Mouse (Mus musculus) hindbrain, embryonic 10.5 days (tissue): Measurements from ENCODE around the gene Megf8. TPM values are rescaled to one million over a fixed set of nuclear protein-coding genes. Genes with fewer than 3 reads are reported as not detected.

Experiments used
- DNase-seq: peaks from one replicate; pipeline ENCODE4 v3.0.0-alpha.2; 2017; ENCODE audit warnings: low spot score
- H3K27ac ChIP-seq: fragments of 300-500 bp; sonication (generic); 2 replicates; pipeline ENCODE4 v1.5.1; 2016; ENCODE audit warnings: mild to moderate bottlenecking, moderate library complexity
- H3K27me3 ChIP-seq: fragments of 300-500 bp; sonication (generic); 2 replicates; pipeline ENCODE4 v1.6.1; 2016; ENCODE audit warnings: mild to moderate bottlenecking; ENCODE audit not compliant: poor library complexity, insufficient read depth, severe bottlenecking
- H3K36me3 ChIP-seq: fragments of 300-500 bp; sonication (generic); 2 replicates; pipeline ENCODE4 v1.6.1; 2016; ENCODE audit warnings: mild to moderate bottlenecking, moderate library complexity
- H3K4me1 ChIP-seq: fragments of 300-500 bp; sonication (generic); replicated peaks from 2 replicates; pipeline ENCODE4 v1.6.1; 2016; ENCODE audit warnings: mild to moderate bottlenecking
- H3K4me3 ChIP-seq: fragments of 300-500 bp; sonication (generic); 2 replicates; pipeline ENCODE4 v1.5.1; 2016; ENCODE audit warnings: mild to moderate bottlenecking, moderate library complexity
- H3K9me3 ChIP-seq: fragments of 300-500 bp; sonication (generic); 2 replicates; pipeline ENCODE4 v1.6.1; 2016; ENCODE audit warnings: mild to moderate bottlenecking, moderate library complexity
- WGBS: fragments of 180-500 bp; shearing (Covaris S2); methylation state at CpG from one replicate; pipeline ENCODE4 v1.1.7; 2016; 5-methylcytosine and 5-hydroxymethylcytosine counted together
- polyA plus RNA-seq: library from polyadenylated mRNA; unstranded; fragments of >200 nt; fragmentation: Nextera tagmentation; extraction: Ambion mirVana; gene quantifications from 2 replicates; pipeline ENCODE4 v1.2.1, GENCODE M21; 2016

The Megf8 gene
- polyA plus RNA-seq, 1 experiment from 2014 or later = 18.2 TPM

- Histone ChIP-seq H3K4me1 (peaks cover 12% of the 10 kb centered on the region), H3K27me3 (peaks cover 20% of the 10 kb centered on the region), H3K27ac (no peak overlapping the region), H3K4me3 (no peak overlapping the region), H3K9me3 (no peaks in the 10 kb centered on the region), H3K36me3 (peaks cover 68% of the 10 kb centered on the region)
- no peak for DNase-seq
- WGBS = 90% methylated on average over 13 of the region's 13 CpGs
These were observed 67.4 kb downstream of the Megf8 start for GRCm38 (mm10) chr7:25384318-25384717.

- Histone ChIP-seq H3K9me3 (no peaks in the 10 kb centered on the region), H3K27ac (no peak overlapping the region), H3K36me3 (peaks cover 68% of the 10 kb centered on the region), H3K27me3 (peaks cover 20% of the 10 kb centered on the region), H3K4me1 (peaks cover 8% of the 10 kb centered on the region), H3K4me3 (no peak overlapping the region)
- no peak for DNase-seq
- 88% methylated on average over 9 of the region's 9 CpGs for WGBS
These were observed 67.9 kb downstream of the Megf8 start for GRCm38 (mm10) chr7:25384818-25385217.

GRCm38 (mm10) chr7:25385259-25385658, 68.3 kb downstream of the Megf8 start:
- WGBS = 93% methylated on average over 12 of the region's 12 CpGs
- Histone ChIP-seq H3K4me1 (peaks cover 8% of the 10 kb centered on the region), H3K27me3 (peaks cover 17% of the 10 kb centered on the region), H3K4me3 (no peak overlapping the region), H3K36me3 (peaks cover 68% of the 10 kb centered on the region), H3K9me3 (no peaks in the 10 kb centered on the region), H3K27ac (no peak overlapping the region; the same call in 1 of the 2 replicates)
- DNase-seq = no peak

GRCm38 (mm10) chr7:25385850-25386555, 69.0 kb downstream of the Megf8 start:
- DNase-seq = no peak
- no peak overlapping the region for H3K4me3 ChIP-seq
- no peaks in the 10 kb centered on the region for H3K9me3 ChIP-seq
- WGBS = 85% methylated on average over 12 of the region's 12 CpGs
- H3K4me1 ChIP-seq = peaks cover 13% of the 10 kb centered on the region
- no peak overlapping the region; the same call in 1 of the 2 replicates for H3K27ac ChIP-seq
- H3K36me3 ChIP-seq = peaks cover 68% of the 10 kb centered on the region
- peaks cover 10% of the 10 kb centered on the region for H3K27me3 ChIP-seq

DNA sequence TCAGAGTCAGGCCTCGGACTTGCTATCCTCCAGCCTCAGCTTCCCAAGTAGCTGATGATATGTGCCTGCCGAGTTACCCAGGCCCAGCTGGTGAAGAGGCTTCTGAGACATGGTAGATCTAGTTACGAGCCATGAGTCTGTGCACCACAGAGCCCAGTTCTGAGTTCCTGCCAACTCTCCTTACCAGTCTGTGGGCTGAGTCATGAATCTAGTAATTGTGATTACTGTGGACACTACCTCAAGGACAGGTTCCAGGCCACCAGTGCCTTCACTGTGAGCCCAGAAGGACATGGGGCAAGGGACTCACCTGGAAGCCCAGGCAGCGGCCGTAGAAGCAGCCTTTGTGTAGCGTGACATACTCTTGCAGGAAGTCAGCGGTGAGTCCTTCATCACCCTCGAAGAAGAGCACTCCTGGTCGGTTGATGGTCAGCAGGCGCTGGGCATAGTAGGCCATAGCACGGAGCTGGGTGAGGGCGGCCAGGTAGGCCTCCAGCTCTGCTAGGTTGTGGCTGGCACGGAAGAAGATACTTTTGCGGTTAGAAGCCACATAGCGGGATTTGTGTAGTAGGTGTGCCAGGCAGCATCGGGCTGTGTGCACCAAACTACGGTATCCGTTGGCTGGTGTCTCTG, 71.0 kb downstream of the Megf8 start:
- Histone ChIP-seq H3K27me3 (peaks cover 5% of the 10 kb centered on the region), H3K4me3 (no peak overlapping the region), H3K36me3 (peaks cover 57% of the 10 kb centered on the region), H3K4me1 (peaks cover 20% of the 10 kb centered on the region), H3K9me3 (no peaks in the 10 kb centered on the region), H3K27ac (no peak overlapping the region)
- no peak for DNase-seq
- WGBS = 94% methylated on average over 18 of the region's 18 CpGs

DNA sequence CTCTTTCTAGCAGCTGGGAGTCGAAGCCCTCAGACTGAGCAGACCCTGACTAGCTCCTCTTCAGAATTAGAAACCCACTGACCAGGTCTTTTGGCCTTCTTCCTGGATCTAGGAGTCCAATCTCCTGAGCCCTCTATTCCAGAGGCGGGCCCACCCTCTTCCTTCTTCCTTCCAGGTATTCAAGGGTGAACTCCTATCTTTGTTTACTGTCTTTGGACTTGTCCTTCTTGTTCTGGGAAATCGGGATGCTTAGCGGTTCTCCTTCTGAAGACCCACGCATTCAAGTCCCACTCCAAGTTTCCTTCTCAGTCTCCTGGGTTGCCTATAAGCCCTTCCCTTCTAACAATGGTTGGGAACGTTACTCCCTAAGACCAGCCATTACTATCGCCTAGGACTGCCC, 72.0 kb downstream of the Megf8 start:
- Histone ChIP-seq H3K4me1 (peaks cover 26% of the 10 kb centered on the region), H3K27ac (no peak overlapping the region), H3K27me3 (peaks cover 15% of the 10 kb centered on the region), H3K4me3 (no peak overlapping the region), H3K9me3 (no peaks in the 10 kb centered on the region), H3K36me3 (peaks cover 48% of the 10 kb centered on the region)
- no peak for DNase-seq
- WGBS = 88% methylated on average over 7 of the region's 7 CpGs

DNA sequence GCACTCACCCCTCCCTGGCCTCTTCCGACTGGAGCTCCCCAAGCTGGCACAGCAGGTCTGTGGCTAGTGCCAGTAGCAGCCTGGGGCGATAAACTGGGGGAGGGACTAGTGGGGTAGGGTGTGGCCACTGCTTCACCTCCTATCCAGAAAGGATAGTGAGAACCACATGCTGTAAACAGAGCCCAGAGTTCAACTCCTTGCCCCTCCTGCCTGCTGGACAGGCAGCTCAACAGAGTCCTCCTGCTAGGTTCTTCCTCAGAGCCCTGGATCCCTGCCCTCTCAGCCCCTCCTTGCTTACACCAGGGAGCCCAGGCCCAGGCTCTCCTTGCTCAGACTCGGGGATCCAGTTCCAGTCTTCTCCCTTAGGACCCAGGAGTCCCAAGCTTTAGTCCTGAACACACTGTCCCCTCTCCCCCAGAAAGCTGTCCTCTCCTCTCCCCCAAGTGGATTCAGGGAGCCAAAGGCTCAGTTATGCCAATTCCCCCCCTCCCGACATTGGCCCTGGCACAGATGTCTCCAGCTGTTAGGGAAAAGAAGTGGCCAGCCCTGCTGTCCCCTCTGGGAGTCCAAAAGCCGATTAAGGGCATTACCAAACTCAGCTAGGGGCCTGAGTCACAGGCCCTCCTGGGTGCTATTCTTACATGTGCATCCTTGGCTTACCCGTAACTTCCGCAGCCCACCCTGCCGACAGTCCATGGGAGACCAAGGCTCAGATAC, 73.2 kb downstream of the Megf8 start:
- WGBS = 44% methylated on average over 8 of the region's 8 CpGs
- H3K9me3 ChIP-seq = no peaks in the 10 kb centered on the region
- DNase-seq = no peak

GRCm38 (mm10) chr7:25390986-25391385, 74.0 kb downstream of the Megf8 start:
- Histone ChIP-seq H3K4me3 (no peak overlapping the region), H3K9me3 (no peaks in the 10 kb centered on the region), H3K36me3 (peaks cover 28% of the 10 kb centered on the region), H3K4me1 (peaks cover 43% of the 10 kb centered on the region), H3K27me3 (peaks cover 23% of the 10 kb centered on the region), H3K27ac (no peak overlapping the region)
- WGBS = 56% methylated on average over 2 of the region's 2 CpGs
- no peak for DNase-seq

More for the DNA sequence above, 73.2 kb downstream of the Megf8 start:
- H3K27ac ChIP-seq = peak overlapping the region; percentile 37
- peaks cover 39% of the 10 kb centered on the region for H3K4me1 ChIP-seq
- H3K36me3 ChIP-seq = peaks cover 35% of the 10 kb centered on the region
- no peak overlapping the region for H3K4me3 ChIP-seq
- peaks cover 23% of the 10 kb centered on the region for H3K27me3 ChIP-seq

GRCm38 (mm10) chr7:25391856-25392453, 75.0 kb downstream of the Megf8 start:
- Histone ChIP-seq H3K36me3 (peaks cover 19% of the 10 kb centered on the region), H3K27me3 (peaks cover 23% of the 10 kb centered on the region), H3K4me1 (peaks cover 51% of the 10 kb centered on the region), H3K4me3 (no peak overlapping the region), H3K27ac (no peak overlapping the region), H3K9me3 (no peaks in the 10 kb centered on the region)
- WGBS = 75% methylated on average over 2 of the region's 2 CpGs
- DNase-seq = no peak

- Histone ChIP-seq H3K4me3 (no peak overlapping the region), H3K9me3 (no peaks in the 10 kb centered on the region), H3K4me1 (peaks cover 53% of the 10 kb centered on the region), H3K36me3 (peaks cover 10% of the 10 kb centered on the region), H3K27me3 (peaks cover 23% of the 10 kb centered on the region), H3K27ac (no peak overlapping the region)
- no peak for DNase-seq
- WGBS = 34% methylated on average over 7 of the region's 7 CpGs
These were observed 75.9 kb downstream of the Megf8 start for GRCm38 (mm10) chr7:25392851-25393250.

DNA sequence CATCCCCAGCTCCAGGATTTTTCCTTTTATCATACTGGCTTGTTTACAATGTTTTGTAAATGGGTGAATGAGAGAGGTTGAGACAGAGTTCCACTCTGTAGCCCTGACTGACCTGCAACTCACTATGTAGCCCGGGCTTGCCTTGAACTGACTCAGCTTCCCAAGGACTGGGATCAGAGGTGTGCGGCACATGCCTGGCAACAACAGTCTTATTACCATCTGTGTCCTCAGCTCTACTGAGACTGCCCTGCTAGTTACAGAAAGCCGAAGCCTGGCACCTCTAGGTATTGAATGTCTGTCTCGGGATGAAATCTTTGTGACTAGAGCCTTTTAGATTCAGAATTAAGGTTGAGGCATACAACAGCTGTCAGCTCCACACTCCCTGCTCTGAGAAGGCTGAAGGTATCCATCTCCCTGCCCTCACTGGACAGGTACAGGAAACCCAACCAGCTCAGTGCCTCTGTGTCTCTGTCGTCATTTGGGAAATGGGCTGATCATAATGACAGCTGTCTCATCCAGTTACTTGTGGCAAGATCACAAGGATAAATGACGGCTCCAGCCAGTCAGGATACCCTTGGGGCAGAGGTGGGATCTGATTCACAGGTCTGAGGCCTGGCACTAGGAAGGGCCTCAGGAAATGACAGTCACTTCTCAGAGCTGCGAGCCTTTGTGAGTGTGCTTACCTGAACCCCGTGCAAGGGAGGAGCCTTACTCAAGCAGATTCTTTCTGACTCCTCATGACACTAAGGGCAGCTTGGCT, 76.7 kb downstream of the Megf8 start:
- Histone ChIP-seq H3K4me3 (peak overlapping the region; percentile 78; the same call in 1 of the 2 replicates), H3K4me1 (peaks cover 56% of the 10 kb centered on the region), H3K27ac (no peak overlapping the region), H3K27me3 (peaks cover 23% of the 10 kb centered on the region), H3K9me3 (no peaks in the 10 kb centered on the region), H3K36me3 (peaks cover 2% of the 10 kb centered on the region; the same call in 1 of the 2 replicates)
- WGBS = 83% methylated on average over 8 of the region's 8 CpGs
- DNase-seq = no peak

DNA sequence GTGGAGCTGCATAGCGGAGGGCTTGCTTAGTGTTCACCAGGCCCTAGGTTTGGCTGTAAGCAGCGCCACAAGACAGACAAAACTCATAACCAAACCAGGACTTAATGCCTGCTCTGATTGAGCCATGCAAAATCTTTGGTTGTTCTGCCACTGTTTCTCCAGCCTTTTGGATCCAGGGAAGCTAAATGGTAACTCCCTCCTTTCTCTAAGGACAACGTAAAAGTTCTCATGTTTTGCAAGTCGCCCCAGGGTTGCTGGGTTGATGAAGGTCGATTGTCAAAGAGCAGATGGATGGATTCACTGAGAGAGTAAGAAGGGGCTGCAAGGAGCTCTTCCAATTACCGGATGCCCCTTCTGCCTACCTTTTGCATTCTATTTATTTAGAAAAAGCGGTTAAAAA, 77.8 kb downstream of the Megf8 start:
- DNase-seq = no peak
- Histone ChIP-seq H3K4me3 (peak overlapping the region; percentile 78), H3K27me3 (peaks cover 23% of the 10 kb centered on the region), H3K9me3 (no peaks in the 10 kb centered on the region), H3K36me3 (no peaks in the 10 kb centered on the region), H3K27ac (no peak overlapping the region), H3K4me1 (peaks cover 56% of the 10 kb centered on the region)
- WGBS = 24% methylated on average over 7 of the region's 7 CpGs
